Mouse (Mus musculus): Measurements from ENCODE around the gene Gm14434.
"Not testable (repeated sequence)": the region's sequence is repeated elsewhere in the genome, so short reads cannot be mapped to it uniquely, and the experiment has no call there.

Gene Gm14434

GRCm38 (mm10) chr2:176486683-176487082, at the start of gene Gm14434:
Gene Gm14434 (minus strand): TSS chr2:176486783.
- DNase-seq (ENCODE audit: low read depth) = not testable (repeated sequence)

- not testable (repeated sequence) for DNase-seq (ENCODE audit: low read depth)
Observed at GRCm38 (mm10) chr2:176520756-176521155, 34.2 kb upstream of the Gm14434 start, which contains the start of gene Zfp967. Gene Zfp967 (plus strand): TSS chr2:176521056.

- not testable (repeated sequence) for DNase-seq (ENCODE audit: low read depth)
Observed at GRCm38 (mm10) chr2:176423294-176423693, 63.3 kb downstream of the Gm14434 start, which contains the start of gene Gm14435. Gene Gm14435 (plus strand): TSS chr2:176423594.

All from naive thymus-derived CD4-positive, alpha-beta T cell, adult 2 months (primary cell).